Mouse (Mus musculus) heart, adult 2 months (tissue): ENCODE results near the gene Fxyd2.

Experiments used
- CTCF ChIP-seq: fragments of 200-600 bp; IDR thresholded peaks from 2 replicates; pipeline ENCODE4 v1.8.1; 2022; ENCODE audit warnings: antibody characterized with exemption, mild to moderate bottlenecking, moderate library complexity
- EP300 ChIP-seq: fragments of 200-500 bp; IDR thresholded peaks from 2 replicates; pipeline ENCODE4 v1.6.1; 2011; ENCODE audit warnings: low read depth, low read length, control low read depth; ENCODE audit not compliant: insufficient read depth
- POLR2A ChIP-seq: fragments of 200-500 bp; IDR thresholded peaks from 2 replicates; pipeline ENCODE4 v1.6.1; 2011; ENCODE audit warnings: mild to moderate bottlenecking, low read depth, low read length, control low read depth; ENCODE audit not compliant: insufficient read depth

DNA sequence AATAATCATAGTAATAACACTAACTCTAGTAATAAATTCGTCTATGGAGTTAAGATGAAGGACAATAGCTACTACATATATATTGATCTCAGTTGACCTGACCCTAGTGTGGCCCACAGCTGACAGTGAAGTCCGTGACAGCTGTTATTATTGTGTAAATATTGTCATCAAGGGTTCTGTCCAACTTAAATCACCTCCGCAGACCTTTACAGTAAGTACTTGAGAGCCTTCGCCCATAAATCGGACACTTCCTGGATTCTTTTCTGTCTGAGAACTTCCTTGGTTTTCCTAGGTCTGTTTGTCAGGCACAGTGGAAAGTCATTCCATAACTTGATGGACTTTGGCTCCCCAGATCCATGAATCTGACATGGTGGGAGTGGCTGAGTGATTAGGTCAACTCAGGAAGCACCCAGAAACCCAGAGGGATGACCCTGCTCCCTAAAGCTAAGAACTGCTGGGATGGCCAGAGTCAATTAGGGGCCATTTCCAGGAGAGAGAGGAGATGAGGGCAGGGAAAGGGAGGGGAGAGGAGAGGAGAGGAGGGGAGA lies 44.9 kb downstream of the Fxyd2 start:
- TF ChIP-seq POLR2A (no peak), EP300 (no peak), CTCF (no peak)
